Mouse (Mus musculus) midbrain, embryonic 15.5 days (tissue): ENCODE results near the gene Col5a3. TPM values are rescaled to one million over a fixed set of nuclear protein-coding genes. Genes with fewer than 3 reads are reported as not detected.

Experiments used
- polyA plus RNA-seq: library from polyadenylated mRNA; unstranded; fragments of >200 nt; fragmentation: Nextera tagmentation; extraction: Ambion mirVana; gene quantifications from 2 replicates; pipeline ENCODE4 v1.2.1, GENCODE M21; 2015

The Col5a3 gene
- polyA plus RNA-seq, 1 experiment from 2014 or later = 0.85 TPM

Other genes starting within 250 kb of the Col5a3 start
- gene Zfp846, start 233.8 kb downstream of the Col5a3 start, polyA plus RNA-seq = 49.1 and 60.5 TPM in 2 replicates
- gene Ubl5, start 172.2 kb downstream of the Col5a3 start, polyA plus RNA-seq = 411 and 447 TPM in 2 replicates
- 16.0 and 17.8 TPM in 2 replicates for gene Fbxl12, start 170.3 kb downstream of the Col5a3 start, polyA plus RNA-seq
- 65.0 and 68.4 TPM in 2 replicates for gene Pin1, start 163.0 kb downstream of the Col5a3 start, polyA plus RNA-seq
- gene Olfm2, start 68.7 kb downstream of the Col5a3 start, polyA plus RNA-seq = 209 and 213 TPM in 2 replicates
- not detected in 2 replicates for gene Rdh8, start 3.4 kb upstream of the Col5a3 start, polyA plus RNA-seq
- 6.8 and 7.3 TPM in 2 replicates for gene A230050P20Rik, start 53.6 kb upstream of the Col5a3 start, polyA plus RNA-seq
- gene Angptl6, start 64.7 kb upstream of the Col5a3 start, polyA plus RNA-seq = 15.3 and 16.8 TPM in 2 replicates
- gene Ppan, start 73.1 kb upstream of the Col5a3 start, polyA plus RNA-seq = 49.1 and 50.5 TPM in 2 replicates
- gene Eif3g, start 83.6 kb upstream of the Col5a3 start, polyA plus RNA-seq = 245 and 249 TPM in 2 replicates
- 73.4 and 78.1 TPM in 2 replicates for gene Dnmt1, start 144.8 kb upstream of the Col5a3 start, polyA plus RNA-seq
- 11.3 and 11.7 TPM in 2 replicates for gene S1pr2, start 161.7 kb upstream of the Col5a3 start, polyA plus RNA-seq
- gene Mrpl4, start 187.7 kb upstream of the Col5a3 start, polyA plus RNA-seq = 93.4 and 110 TPM in 2 replicates
- 3.3 and 3.9 TPM in 2 replicates for gene Icam1, start 200.9 kb upstream of the Col5a3 start, polyA plus RNA-seq
- gene Icam4, start 214.3 kb upstream of the Col5a3 start, polyA plus RNA-seq = 0.27 TPM in 2 replicates
- 1.8 TPM in 2 replicates for gene Icam5, start 217.0 kb upstream of the Col5a3 start, polyA plus RNA-seq